Mouse (Mus musculus): ENCODE measurements around the gene Tmem30c.

The Tmem30c gene

DNA sequence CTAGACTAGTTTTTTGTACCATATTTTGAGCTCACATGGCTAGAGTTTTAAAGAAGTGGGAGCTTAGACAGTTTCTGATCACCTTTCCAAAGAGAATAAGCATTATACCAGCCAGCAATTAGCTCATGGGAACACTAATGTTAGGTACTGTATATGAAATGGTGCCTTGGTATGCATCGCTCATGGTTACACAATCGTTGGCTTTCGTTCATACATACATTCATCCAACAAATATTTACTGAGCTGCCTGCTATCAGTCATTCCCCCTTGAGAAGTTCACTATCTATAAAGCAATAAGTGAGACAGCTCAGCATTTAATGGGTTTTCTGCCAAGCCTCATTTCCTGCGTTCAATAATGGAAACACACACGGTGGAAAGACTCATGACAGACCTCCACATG is 66.2 kb downstream of the Tmem30c start:
- DNase-seq, result no peak

DNA sequence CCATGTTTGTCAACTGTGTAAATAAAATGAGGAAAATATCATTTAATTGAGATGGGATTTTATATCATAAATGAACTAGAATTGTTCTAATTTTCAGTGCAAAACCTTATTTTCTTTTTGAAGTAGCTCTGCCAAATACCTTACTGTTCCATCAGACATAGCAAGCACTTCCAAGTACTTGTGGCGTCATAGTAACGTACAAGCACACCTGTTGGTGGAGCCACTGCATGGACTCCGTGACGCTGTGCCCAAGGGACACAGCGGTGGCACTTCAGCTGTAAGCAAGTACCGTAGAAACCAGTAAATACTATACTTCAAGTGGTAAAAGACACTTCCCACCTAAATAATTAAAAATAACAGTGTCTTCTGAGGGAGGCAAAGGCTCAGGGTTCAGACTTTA is 72.3 kb downstream of the Tmem30c start:
- no peak for DNase-seq

All from kidney, postnatal 4 days (tissue).